Mouse (Mus musculus): ENCODE measurements around the gene Cmtm7. TPM values are rescaled to one million over a fixed set of nuclear protein-coding genes. Genes with fewer than 3 reads are reported as not detected.

Gene Cmtm7
- polyA plus RNA-seq, 1 experiment from 2014 or later, result 5.4 TPM

DNA sequence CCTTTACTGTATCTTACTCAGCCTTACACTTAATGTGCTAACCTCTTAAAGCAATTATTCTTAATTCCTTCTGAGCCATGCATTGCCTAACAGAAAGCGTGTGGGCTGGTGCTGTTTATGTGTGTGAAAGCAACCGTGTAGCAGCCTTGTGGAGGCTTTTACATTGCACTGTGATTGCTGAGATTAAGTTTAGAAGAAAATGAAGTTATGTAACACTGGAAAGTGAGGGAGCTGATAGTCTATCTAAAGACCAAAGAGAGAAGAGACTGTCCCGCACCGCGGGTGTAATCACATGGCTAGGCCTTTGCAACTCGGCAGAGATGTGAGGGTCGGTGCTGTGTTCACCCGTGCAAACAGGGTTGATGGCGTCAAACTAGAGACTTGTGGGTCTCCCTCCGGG, 34.6 kb downstream of the Cmtm7 start:
- WGBS, result 82% methylated on average over 10 of the region's 10 CpGs
- Histone ChIP-seq H3K4me2 (ENCODE audit: low read depth, low read length) (no peak overlapping the region), H3K4me1 (ENCODE audit: control insufficient read depth, insufficient read depth, low read length) (no peaks in the 10 kb centered on the region; the same call in 1 of the 2 replicates), H3K27me3 (ENCODE audit: control insufficient read depth, insufficient read depth, low read length) (no peaks in the 10 kb centered on the region), H3K36me3 (ENCODE audit: control insufficient read depth, insufficient read depth, low read length) (no peaks in the 10 kb centered on the region; the same call in 1 of the 2 replicates), H3K9ac (replicated peaks; ENCODE audit: low read depth, low read length) (no peak overlapping the region), H3K9me3 (ENCODE audit: control insufficient read depth, low read length) (no peaks in the 10 kb centered on the region), H3K27ac (ENCODE audit: low read depth, low read length) (no peak overlapping the region), H3K4me3 (ENCODE audit: low read depth, low read length) (no peak overlapping the region)
- no peak for ATAC-seq (ENCODE audit: low read depth)

DNA sequence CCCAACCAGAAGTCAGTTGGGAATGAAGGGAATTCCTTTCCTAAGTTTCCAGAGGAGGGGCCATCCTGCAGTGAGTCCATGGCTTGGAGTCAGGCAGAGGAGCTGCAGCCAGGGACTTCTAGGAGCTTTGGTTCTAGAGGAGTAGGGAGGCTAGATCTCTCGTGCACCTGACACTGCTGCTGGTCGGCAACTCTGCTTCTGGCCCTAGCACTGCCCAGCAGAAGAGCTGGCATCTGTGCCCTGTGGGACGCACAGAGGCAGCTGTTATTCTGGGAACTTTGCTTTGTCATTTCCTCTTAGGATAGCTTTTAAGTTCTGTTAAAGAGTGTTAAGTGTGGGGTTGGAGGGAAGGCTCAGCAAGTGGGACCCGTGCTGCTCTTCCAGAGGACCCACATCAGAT, 36.0 kb downstream of the Cmtm7 start:
- no peak overlapping the region for H3K27ac ChIP-seq (ENCODE audit: low read depth, low read length)
- 86% methylated on average over 4 of the region's 4 CpGs for WGBS
- H3K9ac ChIP-seq (replicated peaks; ENCODE audit: low read depth, low read length), result no peak overlapping the region
- no peaks in the 10 kb centered on the region for H3K9me3 ChIP-seq (ENCODE audit: control insufficient read depth, low read length)
- no peak for ATAC-seq (ENCODE audit: low read depth)
- H3K36me3 ChIP-seq (ENCODE audit: control insufficient read depth, insufficient read depth, low read length), result no peaks in the 10 kb centered on the region; the same call in 1 of the 2 replicates
- no peaks in the 10 kb centered on the region for H3K27me3 ChIP-seq (ENCODE audit: control insufficient read depth, insufficient read depth, low read length)
- H3K4me3 ChIP-seq (ENCODE audit: low read depth, low read length), result no peak overlapping the region
- no peak overlapping the region for H3K4me2 ChIP-seq (ENCODE audit: low read depth, low read length)
- H3K4me1 ChIP-seq (ENCODE audit: control insufficient read depth, insufficient read depth, low read length), result no peaks in the 10 kb centered on the region

GRCm38 (mm10) chr9:114745163-114745562, 36.5 kb downstream of the Cmtm7 start:
- Histone ChIP-seq H3K4me2 (ENCODE audit: low read depth, low read length) (no peak overlapping the region), H3K4me1 (ENCODE audit: control insufficient read depth, insufficient read depth, low read length) (no peaks in the 10 kb centered on the region), H3K27me3 (ENCODE audit: control insufficient read depth, insufficient read depth, low read length) (no peaks in the 10 kb centered on the region), H3K36me3 (ENCODE audit: control insufficient read depth, insufficient read depth, low read length) (no peaks in the 10 kb centered on the region; the same call in 1 of the 2 replicates), H3K27ac (ENCODE audit: low read depth, low read length) (no peak overlapping the region), H3K9me3 (ENCODE audit: control insufficient read depth, low read length) (no peaks in the 10 kb centered on the region), H3K4me3 (ENCODE audit: low read depth, low read length) (no peak overlapping the region), H3K9ac (replicated peaks; ENCODE audit: low read depth, low read length) (no peak overlapping the region)
- 87% methylated on average over 4 of the region's 4 CpGs for WGBS
- no peak for ATAC-seq (ENCODE audit: low read depth)

DNA sequence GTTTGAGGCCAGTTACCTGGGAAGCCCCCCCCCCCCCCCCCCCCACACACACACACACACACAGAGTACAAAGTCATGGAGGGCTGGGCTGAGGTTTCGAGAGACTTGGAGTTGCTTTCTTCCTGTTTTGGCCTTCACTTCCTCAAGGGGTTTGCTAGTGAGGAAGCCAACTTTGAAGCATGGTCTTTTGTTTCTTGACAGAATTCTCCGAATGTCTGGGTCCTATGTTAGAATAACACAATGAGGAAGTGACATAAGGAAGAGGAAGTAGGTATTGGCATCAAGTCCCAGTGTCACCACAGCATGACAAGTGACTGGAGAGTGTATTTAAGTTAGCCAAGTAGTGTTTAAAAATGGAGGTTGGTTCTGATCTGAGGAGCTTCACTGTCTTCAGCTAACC, 38.9 kb downstream of the Cmtm7 start:
- whole genome bisulfite sequencing, result 87% methylated on average over 2 of the region's 2 CpGs
- Histone ChIP-seq H3K4me3 (ENCODE audit: low read depth, low read length) (no peak overlapping the region), H3K27me3 (ENCODE audit: control insufficient read depth, insufficient read depth, low read length) (no peaks in the 10 kb centered on the region), H3K9me3 (ENCODE audit: control insufficient read depth, low read length) (no peaks in the 10 kb centered on the region), H3K4me2 (ENCODE audit: low read depth, low read length) (no peak overlapping the region), H3K27ac (ENCODE audit: low read depth, low read length) (no peak overlapping the region), H3K9ac (replicated peaks; ENCODE audit: low read depth, low read length) (no peak overlapping the region), H3K4me1 (ENCODE audit: control insufficient read depth, insufficient read depth, low read length) (no peaks in the 10 kb centered on the region), H3K36me3 (ENCODE audit: control insufficient read depth, insufficient read depth, low read length) (no peaks in the 10 kb centered on the region; the same call in 1 of the 2 replicates)
- no peak for ATAC-seq (ENCODE audit: low read depth)

DNA sequence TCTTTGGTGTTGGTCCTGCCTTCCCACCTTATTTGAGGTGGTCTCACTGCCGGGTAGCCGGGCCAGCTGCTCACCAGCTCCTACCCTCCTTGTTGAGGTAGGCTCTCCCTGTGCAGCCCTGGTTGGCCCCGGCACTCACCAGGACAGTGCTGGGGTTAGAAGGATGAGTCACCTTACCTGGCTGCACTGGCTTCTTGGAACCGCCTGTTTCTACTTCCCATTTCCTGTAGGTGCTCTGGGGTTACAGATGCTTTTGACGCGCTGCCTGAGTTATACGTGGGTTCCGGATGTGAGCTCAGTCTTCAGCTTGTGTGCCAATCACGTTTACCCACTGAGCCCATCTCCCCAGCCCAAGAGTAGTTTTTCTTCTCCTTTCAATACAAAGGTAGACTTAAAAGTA, 41.3 kb downstream of the Cmtm7 start:
- no peak for ATAC-seq (ENCODE audit: low read depth)
- WGBS, result 94% methylated on average over 9 of the region's 9 CpGs

GRCm38 (mm10) chr9:114736442-114736841, 45.2 kb downstream of the Cmtm7 start:
- Histone ChIP-seq H3K9me3 (ENCODE audit: control insufficient read depth, low read length) (no peaks in the 10 kb centered on the region), H3K4me2 (ENCODE audit: low read depth, low read length) (no peak overlapping the region), H3K27me3 (ENCODE audit: control insufficient read depth, insufficient read depth, low read length) (no peaks in the 10 kb centered on the region), H3K36me3 (ENCODE audit: control insufficient read depth, insufficient read depth, low read length) (no peaks in the 10 kb centered on the region; the same call in 1 of the 2 replicates), H3K27ac (ENCODE audit: low read depth, low read length) (no peak overlapping the region), H3K4me3 (ENCODE audit: low read depth, low read length) (no peak overlapping the region), H3K9ac (replicated peaks; ENCODE audit: low read depth, low read length) (no peak overlapping the region), H3K4me1 (ENCODE audit: control insufficient read depth, insufficient read depth, low read length) (peaks cover 7% of the 10 kb centered on the region)
- 83% methylated on average over 11 of the region's 11 CpGs for WGBS
- ATAC-seq (ENCODE audit: low read depth), result no peak

More for the DNA sequence above, 41.3 kb downstream of the Cmtm7 start:
- Histone ChIP-seq H3K27ac (ENCODE audit: low read depth, low read length) (no peak overlapping the region), H3K9ac (replicated peaks; ENCODE audit: low read depth, low read length) (no peak overlapping the region), H3K4me3 (ENCODE audit: low read depth, low read length) (no peak overlapping the region), H3K9me3 (ENCODE audit: control insufficient read depth, low read length) (no peaks in the 10 kb centered on the region), H3K4me1 (ENCODE audit: control insufficient read depth, insufficient read depth, low read length) (no peaks in the 10 kb centered on the region), H3K27me3 (ENCODE audit: control insufficient read depth, insufficient read depth, low read length) (no peaks in the 10 kb centered on the region), H3K4me2 (ENCODE audit: low read depth, low read length) (no peak overlapping the region), H3K36me3 (ENCODE audit: control insufficient read depth, insufficient read depth, low read length) (no peaks in the 10 kb centered on the region; the same call in 1 of the 2 replicates)

GRCm38 (mm10) chr9:114733238-114733637, 48.4 kb downstream of the Cmtm7 start:
- Histone ChIP-seq H3K9me3 (ENCODE audit: control insufficient read depth, low read length) (no peaks in the 10 kb centered on the region), H3K36me3 (ENCODE audit: control insufficient read depth, insufficient read depth, low read length) (no peaks in the 10 kb centered on the region; the same call in 1 of the 2 replicates), H3K4me3 (ENCODE audit: low read depth, low read length) (no peak overlapping the region), H3K27ac (ENCODE audit: low read depth, low read length) (no peak overlapping the region), H3K4me2 (ENCODE audit: low read depth, low read length) (no peak overlapping the region), H3K27me3 (ENCODE audit: control insufficient read depth, insufficient read depth, low read length) (no peaks in the 10 kb centered on the region), H3K4me1 (ENCODE audit: control insufficient read depth, insufficient read depth, low read length) (peaks cover 7% of the 10 kb centered on the region), H3K9ac (replicated peaks; ENCODE audit: low read depth, low read length) (no peak overlapping the region)
- WGBS, result 82% methylated on average over 2 of the region's 2 CpGs
- ATAC-seq (ENCODE audit: low read depth), result no peak

- no peak for ATAC-seq (ENCODE audit: low read depth)
- Histone ChIP-seq H3K27me3 (ENCODE audit: control insufficient read depth, insufficient read depth, low read length) (no peaks in the 10 kb centered on the region), H3K4me3 (ENCODE audit: low read depth, low read length) (peak overlapping the region; percentile 62), H3K36me3 (ENCODE audit: control insufficient read depth, insufficient read depth, low read length) (no peaks in the 10 kb centered on the region), H3K9me3 (ENCODE audit: control insufficient read depth, low read length) (no peaks in the 10 kb centered on the region), H3K4me1 (ENCODE audit: control insufficient read depth, insufficient read depth, low read length) (peaks cover 7% of the 10 kb centered on the region), H3K9ac (replicated peaks; ENCODE audit: low read depth, low read length) (peak overlapping the region; percentile 69; the same call in 1 of the 2 replicates), H3K27ac (ENCODE audit: low read depth, low read length) (no peak overlapping the region), H3K4me2 (ENCODE audit: low read depth, low read length) (peak overlapping the region; percentile 67)
- 72% methylated on average over 12 of the region's 12 CpGs for WGBS
Observed at GRCm38 (mm10) chr9:114731871-114732682, 49.6 kb downstream of the Cmtm7 start.

DNA sequence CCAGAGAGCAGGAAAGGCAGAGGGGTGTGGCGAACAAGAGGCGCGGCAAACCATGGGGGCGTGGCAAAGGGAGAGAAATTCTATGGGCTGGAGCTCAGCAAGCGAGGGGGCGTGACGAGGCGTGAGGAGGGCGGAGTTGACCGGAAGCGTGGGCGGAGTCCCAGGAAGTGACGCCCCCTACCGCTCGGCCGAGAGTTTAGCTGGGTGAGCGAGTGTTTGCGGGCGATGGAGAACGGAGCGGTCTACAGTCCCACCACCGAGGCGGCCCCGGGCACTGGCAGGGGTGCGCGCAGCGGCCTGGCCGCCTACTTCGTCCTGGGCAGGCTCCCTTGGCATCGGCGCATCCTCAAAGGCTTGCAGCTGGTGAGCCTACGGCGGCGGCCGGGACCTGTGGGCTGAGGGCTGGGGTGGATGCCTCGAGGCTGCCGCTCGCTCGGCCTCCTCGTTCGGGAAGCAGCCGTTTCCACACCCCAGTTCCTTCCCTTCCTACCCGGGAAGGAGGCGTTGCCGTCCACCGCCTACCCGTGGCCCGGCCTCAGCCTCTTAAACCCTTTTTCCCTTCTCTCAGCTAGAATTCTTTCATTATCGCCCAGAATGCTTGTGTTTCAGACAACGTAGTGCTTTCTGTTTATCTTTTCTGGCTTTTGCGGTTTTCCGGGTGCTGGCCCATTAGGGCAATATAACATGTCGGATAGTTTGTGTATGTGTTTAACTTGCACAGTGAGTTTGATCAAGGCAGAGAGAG, 50.5 kb downstream of the Cmtm7 start, which contains the start of gene Cmtm6:
Gene Cmtm6, plus strand, starts transcription at position 106 of the 745 bp plus-strand sequence.
- H3K4me3 ChIP-seq (ENCODE audit: low read depth, low read length), result peak within 1 kb of the TSS; percentile 62
- peak within 1 kb of the TSS; percentile 67 for H3K4me2 ChIP-seq (ENCODE audit: low read depth, low read length)
- H3K9me3 ChIP-seq (ENCODE audit: control insufficient read depth, low read length), result no peaks in the 10 kb centered on the region
- H3K27ac ChIP-seq (ENCODE audit: low read depth, low read length), result peak within 1 kb of the TSS; percentile 63
- H3K27me3 ChIP-seq (ENCODE audit: control insufficient read depth, insufficient read depth, low read length), result no peaks in the 10 kb centered on the region
- ATAC-seq (ENCODE audit: low read depth), result peak; percentile 90
- no peaks in the 10 kb centered on the region for H3K36me3 ChIP-seq (ENCODE audit: control insufficient read depth, insufficient read depth, low read length)
- WGBS, result under 1% methylated on average over 53 of the region's 53 CpGs
- peak within 1 kb of the TSS; percentile 69 for H3K9ac ChIP-seq (replicated peaks; ENCODE audit: low read depth, low read length)
- H3K4me1 ChIP-seq (ENCODE audit: control insufficient read depth, insufficient read depth, low read length), result peaks cover 7% of the 10 kb centered on the region
